Mouse (Mus musculus) intestine, postnatal 0 days (tissue): ENCODE measurements at regions not wholly inside any gene's neighbourhood (a gene's known extent, or its start where the extent isn't known, plus 50 kb on each side); places are given as distances from the start of the nearest gene placed in this dataset.

ENCODE experiments used
- ATAC-seq: fragments of 200-750 bp; cut with Nextera tagmentation; 2 replicates; pipeline ENCODE4 v1.8.0; 2017; ENCODE audit warnings: mild to moderate bottlenecking, moderate TSS enrichment, moderate library complexity
- H3K27ac ChIP-seq: fragments of 300-500 bp; sonication (generic); 2 replicates; pipeline ENCODE4 v1.5.1; 2014; ENCODE audit warnings: mild to moderate bottlenecking, low read depth, low read length, moderate library complexity
- H3K27me3 ChIP-seq: fragments of 300-500 bp; sonication (generic); replicated peaks from 2 replicates; pipeline ENCODE4 v1.6.1; 2014; ENCODE audit warnings: low read length, mixed read lengths; ENCODE audit not compliant: control insufficient read depth, insufficient read depth
- H3K36me3 ChIP-seq: fragments of 300-500 bp; sonication (generic); 2 replicates; pipeline ENCODE4 v1.6.1; 2014; ENCODE audit warnings: mild to moderate bottlenecking, moderate library complexity; ENCODE audit not compliant: control insufficient read depth, insufficient read depth
- H3K4me1 ChIP-seq: fragments of 300-500 bp; sonication (generic); replicated peaks from 2 replicates; pipeline ENCODE4 v1.6.1; 2014; ENCODE audit warnings: antibody characterized with exemption, low read length, mixed read lengths; ENCODE audit not compliant: control insufficient read depth, insufficient read depth
- H3K4me2 ChIP-seq: fragments of 300-500 bp; sonication (generic); replicated peaks from 2 replicates; pipeline ENCODE4 v1.6.1; 2014; ENCODE audit warnings: low read depth, mild to moderate bottlenecking, moderate library complexity
- H3K4me3 ChIP-seq: fragments of 300-500 bp; sonication (generic); 2 replicates; pipeline ENCODE4 v1.5.1; 2014; ENCODE audit warnings: low read depth, low read length
- H3K9ac ChIP-seq: fragments of 300-500 bp; sonication (generic); 2 replicates; pipeline ENCODE4 v1.6.1; 2014; ENCODE audit warnings: mild to moderate bottlenecking, low read depth, low read length
- H3K9me3 ChIP-seq: fragments of 300-500 bp; sonication (generic); 2 replicates; pipeline ENCODE4 v1.6.1; 2016; ENCODE audit warnings: mixed run types; ENCODE audit not compliant: control insufficient read depth
- CTCF ChIP-seq: sonication (generic); IDR thresholded peaks from 2 replicates; pipeline ENCODE4 v1.5.1; 2016; ENCODE audit warnings: low read depth, mild to moderate bottlenecking, control low read depth, antibody characterized with exemption, moderate library complexity
- WGBS: fragments of 180-500 bp; shearing (Covaris S2); extraction: QIAGEN DNeasy Blood & Tissue Kit; methylation state at CpG from one replicate; pipeline ENCODE4 v1.1.7; 2014; 5-methylcytosine and 5-hydroxymethylcytosine counted together

GRCm38 (mm10) chr13:60015854-60016366 is 161.3 kb downstream of the Gas1 start:
- WGBS, result 63% methylated on average over 8 of the region's 8 CpGs
- H3K9me3 ChIP-seq, result no peaks in the 10 kb centered on the region
- no peaks in the 10 kb centered on the region for H3K4me1 ChIP-seq
- no peaks in the 10 kb centered on the region for H3K27me3 ChIP-seq
- no peak overlapping the region for H3K27ac ChIP-seq
- TF ChIP-seq CTCF, result no peak
- H3K9ac ChIP-seq, result no peak overlapping the region
- H3K36me3 ChIP-seq, result no peaks in the 10 kb centered on the region
- H3K4me3 ChIP-seq, result no peak overlapping the region
- no peak for ATAC-seq
- no peak overlapping the region for H3K4me2 ChIP-seq

GRCm38 (mm10) chr13:60012046-60012813 is 164.9 kb downstream of the Gas1 start:
- Histone ChIP-seq H3K4me2 (no peak overlapping the region), H3K27me3 (no peaks in the 10 kb centered on the region), H3K4me1 (no peaks in the 10 kb centered on the region), H3K9me3 (no peaks in the 10 kb centered on the region), H3K4me3 (no peak overlapping the region), H3K36me3 (no peaks in the 10 kb centered on the region), H3K27ac (no peak overlapping the region), H3K9ac (no peak overlapping the region)
- TF ChIP-seq CTCF, result no peak
- WGBS, result 67% methylated on average over 16 of the region's 16 CpGs
- no peak for ATAC-seq

- no peak overlapping the region for H3K4me2 ChIP-seq
- H3K9ac ChIP-seq, result no peak overlapping the region
- TF ChIP-seq CTCF, result no peak
- H3K36me3 ChIP-seq, result no peaks in the 10 kb centered on the region
- no peak for ATAC-seq
- H3K4me3 ChIP-seq, result no peak overlapping the region
- H3K9me3 ChIP-seq, result no peaks in the 10 kb centered on the region
- H3K27ac ChIP-seq, result no peak overlapping the region
- 82% methylated on average over 2 of the region's 2 CpGs for WGBS
- no peaks in the 10 kb centered on the region for H3K27me3 ChIP-seq
- no peaks in the 10 kb centered on the region for H3K4me1 ChIP-seq
These were observed 166.1 kb downstream of the Gas1 start for GRCm38 (mm10) chr13:60011092-60011491.

GRCm38 (mm10) chr13:60007593-60007992 is 169.6 kb downstream of the Gas1 start:
- 13% methylated on average over 7 of the region's 7 CpGs for WGBS
- Histone ChIP-seq H3K36me3 (no peaks in the 10 kb centered on the region), H3K27me3 (no peaks in the 10 kb centered on the region), H3K4me1 (no peaks in the 10 kb centered on the region), H3K4me3 (no peak overlapping the region), H3K9ac (no peak overlapping the region), H3K4me2 (no peak overlapping the region), H3K27ac (no peak overlapping the region), H3K9me3 (no peaks in the 10 kb centered on the region)
- peak; percentile 43 for ATAC-seq
- TF ChIP-seq CTCF, result no peak

GRCm38 (mm10) chr13:60007031-60007430 is 170.1 kb downstream of the Gas1 start:
- Histone ChIP-seq H3K4me2 (no peak overlapping the region), H3K9me3 (no peaks in the 10 kb centered on the region), H3K27me3 (no peaks in the 10 kb centered on the region), H3K9ac (no peak overlapping the region), H3K36me3 (no peaks in the 10 kb centered on the region), H3K4me3 (no peak overlapping the region), H3K27ac (no peak overlapping the region), H3K4me1 (no peaks in the 10 kb centered on the region)
- ATAC-seq, result no peak
- no peak for TF ChIP-seq CTCF
- WGBS, result 52% methylated on average over 4 of the region's 4 CpGs

- H3K36me3 ChIP-seq, result no peaks in the 10 kb centered on the region
- no peak overlapping the region for H3K4me3 ChIP-seq
- H3K9ac ChIP-seq, result no peak overlapping the region
- ATAC-seq, result no peak
- H3K9me3 ChIP-seq, result no peaks in the 10 kb centered on the region
- H3K27me3 ChIP-seq, result no peaks in the 10 kb centered on the region
- TF ChIP-seq CTCF, result no peak
- H3K4me1 ChIP-seq, result no peaks in the 10 kb centered on the region
- 93% methylated on average over 2 of the region's 2 CpGs for WGBS
- H3K4me2 ChIP-seq, result no peak overlapping the region
- no peak overlapping the region for H3K27ac ChIP-seq
These were observed 172.6 kb downstream of the Gas1 start for GRCm38 (mm10) chr13:60004611-60005010.

GRCm38 (mm10) chr13:60002098-60002497 is 175.1 kb downstream of the Gas1 start:
- Histone ChIP-seq H3K4me3 (no peak overlapping the region), H3K9ac (no peak overlapping the region), H3K4me1 (no peaks in the 10 kb centered on the region), H3K9me3 (no peaks in the 10 kb centered on the region), H3K27me3 (no peaks in the 10 kb centered on the region), H3K4me2 (no peak overlapping the region), H3K27ac (no peak overlapping the region), H3K36me3 (no peaks in the 10 kb centered on the region)
- ATAC-seq, result no peak
- 94% methylated on average over 8 of the region's 8 CpGs for WGBS
- TF ChIP-seq CTCF, result no peak
